Mouse (Mus musculus) heart, embryonic 11.5 days (tissue): ENCODE data around the gene Mcoln3. TPM values are rescaled to one million over a fixed set of nuclear protein-coding genes. Genes with fewer than 3 reads are reported as not detected.
A peak's percentile ranks its signal among the peaks of the same experiment; 100 is the strongest.

Source experiments
- ATAC-seq: fragments of 200-750 bp; cut with Nextera tagmentation; replicated peaks from 2 replicates; pipeline ENCODE4 v1.8.0; 2017; ENCODE audit warnings: moderate library complexity; ENCODE audit not compliant: insufficient number of reproducible peaks, low FRiP score, low TSS enrichment
- H3K27ac ChIP-seq: fragments of 300-500 bp; sonication (generic); 2 replicates; pipeline ENCODE4 v1.5.1; 2014; ENCODE audit warnings: mild to moderate bottlenecking, low read depth, low read length
- H3K27me3 ChIP-seq: fragments of 300-500 bp; sonication (generic); 2 replicates; pipeline ENCODE4 v1.6.1; 2014; ENCODE audit warnings: mild to moderate bottlenecking, low read length, mixed read lengths; ENCODE audit not compliant: control insufficient read depth, insufficient read depth
- H3K36me3 ChIP-seq: fragments of 300-500 bp; sonication (generic); 2 replicates; pipeline ENCODE4 v1.6.1; 2014; ENCODE audit warnings: mild to moderate bottlenecking, low read length, moderate library complexity, mixed read lengths; ENCODE audit not compliant: control insufficient read depth, insufficient read depth
- H3K4me1 ChIP-seq: fragments of 300-500 bp; sonication (generic); 2 replicates; pipeline ENCODE4 v1.6.1; 2014; ENCODE audit warnings: low read length; ENCODE audit not compliant: control insufficient read depth, insufficient read depth
- H3K4me2 ChIP-seq: fragments of 300-500 bp; sonication (generic); 2 replicates; pipeline ENCODE4 v1.6.1; 2014; ENCODE audit warnings: mild to moderate bottlenecking, moderate library complexity
- H3K4me3 ChIP-seq: fragments of 300-500 bp; sonication (generic); 2 replicates; pipeline ENCODE4 v1.5.1; 2014; ENCODE audit warnings: low read depth, low read length
- H3K9ac ChIP-seq: fragments of 300-500 bp; sonication (generic); 2 replicates; pipeline ENCODE4 v1.6.1; 2014; ENCODE audit warnings: mild to moderate bottlenecking, low read depth, low read length, moderate library complexity
- H3K9me3 ChIP-seq: fragments of 300-500 bp; sonication (generic); replicated peaks from 2 replicates; pipeline ENCODE4 v1.6.1; 2016; ENCODE audit warnings: low read length; ENCODE audit not compliant: control insufficient read depth
- WGBS: fragments of 180-500 bp; shearing (Covaris S2); extraction: QIAGEN DNeasy Blood & Tissue Kit; methylation state at CpG from one replicate; pipeline ENCODE4 v1.1.7; 2014; ENCODE audit not compliant: insufficient replicate concordance; 5-methylcytosine and 5-hydroxymethylcytosine counted together
- polyA plus RNA-seq: library from polyadenylated mRNA; unstranded; fragments of >200 nt; fragmentation: Nextera tagmentation; extraction: Ambion mirVana; gene quantifications from 2 replicates; pipeline ENCODE4 v1.2.1, GENCODE M21; 2014

Mcoln3 gene
- polyA plus RNA-seq, 1 experiment from 2014 or later = 0.97 TPM

GRCm38 (mm10) chr3:146184992-146185657 is 67.9 kb downstream of the Mcoln3 start:
- peaks cover 4% of the 10 kb centered on the region for H3K4me1 ChIP-seq
- H3K9ac ChIP-seq = 0 out of 2 replicates have a peak overlapping the region, but pooled peaks have one; percentile 36
- peaks cover 3% of the 10 kb centered on the region; the same call in 1 of the 2 replicates for H3K9me3 ChIP-seq
- H3K4me2 ChIP-seq = peak overlapping the region; percentile 17; the same call in 1 of the 2 replicates
- peak; percentile 53; the same call in 1 of the 2 replicates for ATAC-seq
- H3K27me3 ChIP-seq = no peaks in the 10 kb centered on the region; the same call in 1 of the 2 replicates
- H3K27ac ChIP-seq = no peak overlapping the region
- no peak overlapping the region for H3K4me3 ChIP-seq
- 19% methylated on average over 13 of the region's 13 CpGs for WGBS
- H3K36me3 ChIP-seq = no peaks in the 10 kb centered on the region

DNA sequence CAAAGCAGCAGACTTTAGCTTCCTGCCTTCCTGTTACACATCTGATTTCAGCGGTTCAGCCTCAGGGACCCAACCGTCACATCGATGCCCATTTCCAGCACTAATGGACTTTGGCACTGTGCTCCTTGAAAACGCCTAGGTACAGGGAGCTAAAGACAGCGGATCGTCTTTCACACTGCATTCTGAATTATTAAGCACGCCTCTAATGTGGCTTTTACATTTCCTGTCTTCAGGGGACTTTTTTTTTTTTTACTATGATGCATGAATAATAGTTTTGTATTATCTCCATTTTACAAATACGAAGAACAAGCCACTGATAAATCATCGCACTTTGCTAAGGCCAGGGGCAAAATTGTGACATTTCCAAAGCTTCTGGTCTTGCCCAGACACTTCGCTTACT is 68.8 kb downstream of the Mcoln3 start:
- no peak overlapping the region for H3K4me3 ChIP-seq
- no peak for ATAC-seq
- H3K9me3 ChIP-seq = peaks cover 3% of the 10 kb centered on the region; the same call in 1 of the 2 replicates
- no peak overlapping the region for H3K27ac ChIP-seq
- H3K36me3 ChIP-seq = no peaks in the 10 kb centered on the region
- peaks cover 6% of the 10 kb centered on the region for H3K4me1 ChIP-seq
- no peaks in the 10 kb centered on the region; the same call in 1 of the 2 replicates for H3K27me3 ChIP-seq
- no peak overlapping the region for H3K9ac ChIP-seq
- H3K4me2 ChIP-seq = no peak overlapping the region
- WGBS = 81% methylated on average over 10 of the region's 10 CpGs

- no peak overlapping the region for H3K4me3 ChIP-seq
- H3K27me3 ChIP-seq = no peaks in the 10 kb centered on the region
- H3K9ac ChIP-seq = no peak overlapping the region
- no peak overlapping the region for H3K4me2 ChIP-seq
- 63% methylated on average over 10 of the region's 10 CpGs for WGBS
- no peak overlapping the region for H3K27ac ChIP-seq
- peaks cover 3% of the 10 kb centered on the region; the same call in 1 of the 2 replicates for H3K9me3 ChIP-seq
- no peaks in the 10 kb centered on the region for H3K36me3 ChIP-seq
- peaks cover 8% of the 10 kb centered on the region for H3K4me1 ChIP-seq
- ATAC-seq = no peak
Observed at GRCm38 (mm10) chr3:146189933-146190332, 72.7 kb downstream of the Mcoln3 start.

Other genes starting within 250 kb of the Mcoln3 start
- gene Bcl10, start 194.6 kb upstream of the Mcoln3 start, polyA plus RNA-seq = 45.9 and 46.4 TPM in 2 replicates
- 44.0 and 47.1 TPM in 2 replicates for gene 2410004B18Rik, start 179.4 kb upstream of the Mcoln3 start, polyA plus RNA-seq
- gene Syde2, start 129.6 kb upstream of the Mcoln3 start, polyA plus RNA-seq = 5.3 and 5.8 TPM in 2 replicates
- gene Wdr63, start 9.3 kb upstream of the Mcoln3 start, polyA plus RNA-seq = 0.21 TPM in 1 of 2 replicates, not detected in the other
- gene Mcoln2, start 32.4 kb downstream of the Mcoln3 start, polyA plus RNA-seq = 0.25 and 0.27 TPM in 2 replicates
- gene Lpar3, start 103.5 kb downstream of the Mcoln3 start, polyA plus RNA-seq = 39.9 and 49.7 TPM in 2 replicates